Mouse (Mus musculus): ENCODE data around the gene Hnrnpf. TPM values are rescaled to one million over a fixed set of nuclear protein-coding genes. Genes with fewer than 3 reads are reported as not detected.

Gene Hnrnpf
- polyA plus RNA-seq, 1 experiment from 2014 or later: 388 TPM

- peak overlapping the region; percentile 69 for H3K4me2 ChIP-seq (replicated peaks; ENCODE audit: low read depth)
- no peaks in the 10 kb centered on the region for H3K27me3 ChIP-seq (ENCODE audit: control insufficient read depth, insufficient read depth, low read length)
- 6% methylated on average over 5 of the region's 5 CpGs for WGBS
- ATAC-seq (ENCODE audit: low FRiP score, low TSS enrichment) (no peak), DNase-seq (ENCODE audit: low spot score) (no peak)
- peak overlapping the region; percentile 63 for H3K4me3 ChIP-seq (ENCODE audit: low read depth, low read length)
- H3K27ac ChIP-seq (replicated peaks): peak overlapping the region; percentile 98
- H3K36me3 ChIP-seq (ENCODE audit: control insufficient read depth, insufficient read depth, low read length): 0 out of 2 replicates have a peak, but pooled peaks cover 4% of the 10 kb centered on the region
- no peaks in the 10 kb centered on the region for H3K9me3 ChIP-seq (ENCODE audit: control insufficient read depth, low read length)
- peak overlapping the region; percentile 76 for H3K9ac ChIP-seq (ENCODE audit: low read length)
- TF ChIP-seq EP300 (optimal IDR thresholded peaks at IDR 0.05) (no peak), CTCF (IDR thresholded peaks at IDR 0.05; ENCODE audit: low read depth) (no peak)
- no peaks in the 10 kb centered on the region for H3K4me1 ChIP-seq (replicated peaks; ENCODE audit: control insufficient read depth, insufficient read depth)
Measured at GRCm38 (mm10) chr6:117918043-117918442, 17.9 kb downstream of the Hnrnpf start.

- Histone ChIP-seq H3K36me3 (ENCODE audit: control insufficient read depth, insufficient read depth, low read length) (0 out of 2 replicates have a peak, but pooled peaks cover 4% of the 10 kb centered on the region), H3K27ac (replicated peaks) (no peak overlapping the region), H3K4me2 (replicated peaks; ENCODE audit: low read depth) (no peak overlapping the region), H3K4me1 (replicated peaks; ENCODE audit: control insufficient read depth, insufficient read depth) (no peaks in the 10 kb centered on the region), H3K9ac (ENCODE audit: low read length) (no peak overlapping the region), H3K27me3 (ENCODE audit: control insufficient read depth, insufficient read depth, low read length) (no peaks in the 10 kb centered on the region), H3K9me3 (ENCODE audit: control insufficient read depth, low read length) (no peaks in the 10 kb centered on the region), H3K4me3 (ENCODE audit: low read depth, low read length) (no peak overlapping the region)
- TF ChIP-seq CTCF (IDR thresholded peaks at IDR 0.05; ENCODE audit: low read depth) (peak; percentile 91), EP300 (optimal IDR thresholded peaks at IDR 0.05) (no peak)
- 43% methylated on average over 3 of the region's 3 CpGs for WGBS
- DNase-seq (ENCODE audit: low spot score): peak; percentile 52
- ATAC-seq (ENCODE audit: low FRiP score, low TSS enrichment): no peak
Measured at GRCm38 (mm10) chr6:117920659-117921640, 20.8 kb downstream of the Hnrnpf start.

DNA sequence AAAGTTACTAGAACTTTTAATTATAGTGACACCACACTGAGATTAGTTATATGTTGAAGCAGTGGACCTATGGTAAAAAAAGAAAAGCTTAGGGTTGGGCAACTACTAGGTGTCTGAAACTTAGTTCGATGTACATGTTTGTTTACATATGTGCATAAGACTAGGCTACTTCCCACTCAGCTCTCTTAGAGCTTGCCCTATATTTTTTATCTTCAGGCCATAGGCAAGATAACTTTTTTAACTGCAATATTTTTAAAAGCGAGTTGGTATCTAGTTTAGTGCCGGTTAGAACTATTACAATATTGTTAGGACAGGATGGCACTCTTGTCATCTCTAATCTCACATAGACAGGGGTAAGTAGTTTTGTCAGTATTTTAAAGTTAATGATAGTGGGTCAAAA lies 21.9 kb downstream of the Hnrnpf start:
- ATAC-seq (ENCODE audit: low FRiP score, low TSS enrichment) (no peak), DNase-seq (ENCODE audit: low spot score) (no peak)
- Histone ChIP-seq H3K9me3 (ENCODE audit: control insufficient read depth, low read length) (no peaks in the 10 kb centered on the region), H3K4me2 (replicated peaks; ENCODE audit: low read depth) (no peak overlapping the region), H3K36me3 (ENCODE audit: control insufficient read depth, insufficient read depth, low read length) (peaks cover 7% of the 10 kb centered on the region; the same call in 1 of the 2 replicates), H3K27ac (replicated peaks) (no peak overlapping the region), H3K4me3 (ENCODE audit: low read depth, low read length) (no peak overlapping the region), H3K4me1 (replicated peaks; ENCODE audit: control insufficient read depth, insufficient read depth) (no peaks in the 10 kb centered on the region), H3K9ac (ENCODE audit: low read length) (no peak overlapping the region), H3K27me3 (ENCODE audit: control insufficient read depth, insufficient read depth, low read length) (no peaks in the 10 kb centered on the region)
- TF ChIP-seq CTCF (IDR thresholded peaks at IDR 0.05; ENCODE audit: low read depth): no peak
- TF ChIP-seq EP300 (optimal IDR thresholded peaks at IDR 0.05): no peak
- 72% methylated on average over 3 of the region's 3 CpGs for WGBS

GRCm38 (mm10) chr6:117926871-117927491 lies 26.9 kb downstream of the Hnrnpf start:
- no peak overlapping the region for H3K9ac ChIP-seq (ENCODE audit: low read length)
- 74% methylated on average over 4 of the region's 4 CpGs for WGBS
- TF ChIP-seq CTCF (IDR thresholded peaks at IDR 0.05; ENCODE audit: low read depth): no peak
- TF ChIP-seq EP300 (optimal IDR thresholded peaks at IDR 0.05): no peak
- no peak overlapping the region for H3K4me3 ChIP-seq (ENCODE audit: low read depth, low read length)
- ATAC-seq (ENCODE audit: low FRiP score, low TSS enrichment) (0 out of 2 replicates have a peak, but pooled peaks have one; percentile 41), DNase-seq (ENCODE audit: low spot score) (no peak)
- H3K4me2 ChIP-seq (replicated peaks; ENCODE audit: low read depth): no peak overlapping the region
- peaks cover 4% of the 10 kb centered on the region; the same call in 1 of the 2 replicates for H3K36me3 ChIP-seq (ENCODE audit: control insufficient read depth, insufficient read depth, low read length)
- H3K4me1 ChIP-seq (replicated peaks; ENCODE audit: control insufficient read depth, insufficient read depth): no peaks in the 10 kb centered on the region
- H3K9me3 ChIP-seq (ENCODE audit: control insufficient read depth, low read length): no peaks in the 10 kb centered on the region
- H3K27ac ChIP-seq (replicated peaks): no peak overlapping the region
- no peaks in the 10 kb centered on the region for H3K27me3 ChIP-seq (ENCODE audit: control insufficient read depth, insufficient read depth, low read length)

- H3K9me3 ChIP-seq (ENCODE audit: control insufficient read depth, low read length): no peaks in the 10 kb centered on the region
- H3K4me2 ChIP-seq (replicated peaks; ENCODE audit: low read depth): no peak overlapping the region
- H3K27ac ChIP-seq (replicated peaks): no peak overlapping the region
- 80% methylated on average over 7 of the region's 7 CpGs for WGBS
- H3K4me3 ChIP-seq (ENCODE audit: low read depth, low read length): no peak overlapping the region
- no peaks in the 10 kb centered on the region for H3K4me1 ChIP-seq (replicated peaks; ENCODE audit: control insufficient read depth, insufficient read depth)
- H3K9ac ChIP-seq (ENCODE audit: low read length): no peak overlapping the region
- no peak for ATAC-seq (ENCODE audit: low FRiP score, low TSS enrichment)
- DNase-seq (ENCODE audit: low spot score): no peak
- peaks cover 3% of the 10 kb centered on the region; the same call in 1 of the 2 replicates for H3K36me3 ChIP-seq (ENCODE audit: control insufficient read depth, insufficient read depth, low read length)
- TF ChIP-seq EP300 (optimal IDR thresholded peaks at IDR 0.05) (no peak), CTCF (IDR thresholded peaks at IDR 0.05; ENCODE audit: low read depth) (no peak)
- no peaks in the 10 kb centered on the region for H3K27me3 ChIP-seq (ENCODE audit: control insufficient read depth, insufficient read depth, low read length)
Measured at GRCm38 (mm10) chr6:117927955-117928354, 27.8 kb downstream of the Hnrnpf start.
